Mouse (Mus musculus): ENCODE measurements around the gene 4931429L15Rik.

DNA sequence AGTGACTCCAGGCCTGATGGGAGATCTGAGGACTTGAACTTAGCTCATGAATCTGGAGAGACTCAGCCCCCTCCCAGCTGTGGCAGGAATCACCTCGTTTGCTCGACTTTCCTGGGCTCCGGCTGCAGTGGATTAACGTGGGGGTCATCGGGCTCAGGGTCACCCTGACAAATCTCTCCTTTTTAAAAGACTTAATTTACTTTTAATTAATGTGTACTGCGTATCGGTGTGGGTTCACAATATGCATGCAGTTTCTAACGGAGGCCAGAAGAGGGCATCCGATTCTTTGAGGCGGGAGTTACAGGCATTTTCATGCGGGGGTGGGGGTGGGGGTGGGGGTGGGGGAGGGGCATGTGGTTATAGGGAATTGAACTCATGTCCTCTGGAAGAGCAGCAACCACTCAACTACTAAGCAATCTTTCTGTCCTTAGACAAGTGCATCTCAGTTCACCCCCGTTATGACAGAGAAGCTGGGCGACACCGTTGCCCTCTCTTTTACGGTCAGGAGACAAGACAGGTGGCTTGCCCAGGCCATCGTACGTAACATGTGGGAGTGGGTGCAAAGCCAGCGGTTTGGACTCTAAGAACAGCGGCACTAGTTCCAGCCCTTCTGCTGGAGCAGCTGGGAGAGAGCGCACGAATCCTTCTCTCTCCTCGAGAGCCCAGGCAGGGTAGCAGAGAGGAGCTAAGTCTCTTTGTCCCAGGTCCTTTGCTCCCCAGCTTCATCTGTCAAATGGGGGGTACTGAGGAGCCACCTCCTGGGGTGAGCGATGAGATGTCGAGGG, 10.2 kb upstream of the 4931429L15Rik start:
- TF ChIP-seq CTCF (IDR thresholded peaks at IDR 0.05; ENCODE audit: extremely low read depth, insufficient read depth, insufficient read length, insufficient replicate concordance) (no peak), POLR2A (IDR thresholded peaks at IDR 0.05; ENCODE audit: low read depth, low read length) (no peak)
